Mouse (Mus musculus) kidney, embryonic 14.5 days (tissue): ENCODE measurements at regions not wholly inside any gene's neighbourhood (a gene's known extent, or its start where the extent isn't known, plus 50 kb on each side); places are given as distances from the start of the nearest gene placed in this dataset.
"Not testable (repeated sequence)": the region's sequence is repeated elsewhere in the genome, so short reads cannot be mapped to it uniquely, and the experiment has no call there.

Experiments
- ATAC-seq: fragments of 200-750 bp; cut with Nextera tagmentation; 2 replicates; pipeline ENCODE4 v1.8.0; 2017; ENCODE audit warnings: moderate number of reproducible peaks, mild to moderate bottlenecking, moderate TSS enrichment, moderate library complexity; ENCODE audit not compliant: low FRiP score, low TSS enrichment
- H3K27ac ChIP-seq: fragments of 300-500 bp; sonication (generic); 2 replicates; pipeline ENCODE4 v1.5.1; 2014; ENCODE audit warnings: low read depth, mild to moderate bottlenecking, low read length, moderate library complexity, mixed read lengths
- H3K27me3 ChIP-seq: fragments of 300-500 bp; sonication (generic); 2 replicates; pipeline ENCODE4 v1.6.1; 2014; ENCODE audit warnings: mild to moderate bottlenecking, low read length; ENCODE audit not compliant: control insufficient read depth, insufficient read depth
- H3K36me3 ChIP-seq: fragments of 300-500 bp; sonication (generic); 2 replicates; pipeline ENCODE4 v1.6.1; 2014; ENCODE audit warnings: low read length, mixed read lengths; ENCODE audit not compliant: control insufficient read depth, insufficient read depth
- H3K4me1 ChIP-seq: fragments of 300-500 bp; sonication (generic); 2 replicates; pipeline ENCODE4 v1.6.1; 2014; ENCODE audit warnings: low read length, mixed read lengths; ENCODE audit not compliant: control insufficient read depth, insufficient read depth
- H3K4me2 ChIP-seq: fragments of 300-500 bp; sonication (generic); replicated peaks from 2 replicates; pipeline ENCODE4 v1.6.1; 2014; ENCODE audit warnings: low read depth, mild to moderate bottlenecking, low read length
- H3K4me3 ChIP-seq: fragments of 300-500 bp; sonication (generic); 2 replicates; pipeline ENCODE4 v1.5.1; 2014; ENCODE audit warnings: mild to moderate bottlenecking, low read length
- H3K9ac ChIP-seq: fragments of 300-500 bp; sonication (generic); 2 replicates; pipeline ENCODE4 v1.6.1; 2014; ENCODE audit warnings: low read depth, mild to moderate bottlenecking, low read length, moderate library complexity
- H3K9me3 ChIP-seq: fragments of 300-500 bp; sonication (generic); 2 replicates; pipeline ENCODE4 v1.6.1; 2016; ENCODE audit warnings: low read length; ENCODE audit not compliant: control insufficient read depth
- WGBS: fragments of 180-500 bp; shearing (Covaris S2); extraction: QIAGEN DNeasy Blood & Tissue Kit; methylation state at CpG from one replicate; pipeline ENCODE4 v1.1.7; 2014; 5-methylcytosine and 5-hydroxymethylcytosine counted together

DNA sequence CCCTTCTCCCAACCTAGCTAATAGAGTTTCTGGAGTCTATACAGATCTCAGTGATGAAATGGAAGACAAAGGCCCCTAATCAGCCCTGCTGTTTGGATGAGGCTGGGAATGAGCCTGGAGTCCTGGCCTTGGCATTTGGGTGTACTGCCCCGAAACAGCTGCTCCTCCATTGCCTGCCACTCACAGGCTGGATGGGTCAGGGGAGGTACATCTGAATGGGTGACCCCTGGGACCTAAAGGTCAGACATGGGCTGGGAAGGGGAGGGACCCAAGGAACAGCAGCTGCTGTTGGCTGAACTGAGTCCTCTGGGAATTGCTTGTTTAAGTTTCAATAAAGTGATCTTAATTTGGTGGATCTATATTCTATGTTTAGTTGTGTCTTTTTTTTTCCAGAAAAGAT, 316.9 kb downstream of the Tox3 start:
- Histone ChIP-seq H3K9me3 (no peaks in the 10 kb centered on the region), H3K4me2 (no peak overlapping the region), H3K9ac (no peak overlapping the region), H3K27me3 (no peaks in the 10 kb centered on the region), H3K27ac (no peak overlapping the region), H3K4me1 (no peaks in the 10 kb centered on the region), H3K36me3 (no peaks in the 10 kb centered on the region), H3K4me3 (no peak overlapping the region)
- no peak for ATAC-seq
- WGBS = 46% methylated on average over 1 of the region's 1 CpGs

DNA sequence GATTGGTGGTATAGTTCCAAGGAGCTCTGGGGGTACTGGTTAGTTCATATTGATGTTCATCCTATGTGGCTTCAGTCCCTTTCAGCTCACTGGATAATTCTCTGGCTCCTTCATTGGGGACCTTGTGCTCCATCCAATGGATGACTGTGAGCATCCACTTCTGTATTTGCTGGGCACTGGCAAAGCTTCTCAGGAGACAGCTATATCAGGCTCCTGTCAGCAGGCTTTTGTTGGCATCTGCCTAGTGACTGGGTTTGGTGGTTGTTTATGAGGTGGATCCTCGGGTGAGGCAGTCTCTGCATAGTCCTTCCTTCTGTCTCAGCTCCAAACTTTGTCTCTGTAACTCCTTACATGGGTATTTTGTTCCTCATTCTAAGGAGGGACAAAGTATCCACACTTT, 330.2 kb downstream of the Tox3 start:
- H3K9me3 ChIP-seq, H3K9ac ChIP-seq, H3K4me2 ChIP-seq, H3K4me1 ChIP-seq, H3K36me3 ChIP-seq, H3K27me3 ChIP-seq, H3K27ac ChIP-seq, H3K4me3 ChIP-seq, ATAC-seq: not testable (repeated sequence)
- WGBS = 64% methylated on average over 1 of the region's 1 CpGs

DNA sequence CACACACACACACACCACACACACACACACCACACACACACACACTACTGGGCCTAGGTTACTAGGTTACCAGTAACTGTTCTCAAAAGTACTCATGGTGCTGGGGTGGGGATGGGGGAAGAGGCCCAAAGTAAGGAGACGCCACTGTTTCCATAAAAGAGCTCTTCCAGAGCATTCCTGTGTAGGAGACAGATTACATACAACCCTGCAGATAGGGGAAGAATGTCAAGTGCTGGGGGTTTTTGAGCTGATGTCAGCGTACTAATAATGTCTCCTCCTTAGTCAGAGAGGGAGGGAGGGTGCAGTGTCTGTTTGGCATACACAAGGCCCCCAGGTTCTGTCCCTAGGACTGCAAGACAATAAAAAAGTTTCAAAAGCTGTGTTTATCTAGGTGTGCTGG, 334.4 kb downstream of the Tox3 start:
- no peaks in the 10 kb centered on the region for H3K27me3 ChIP-seq
- no peak overlapping the region for H3K27ac ChIP-seq
- WGBS = 75% methylated on average over 2 of the region's 2 CpGs
- no peaks in the 10 kb centered on the region for H3K4me1 ChIP-seq
- no peak overlapping the region for H3K4me2 ChIP-seq
- no peak overlapping the region for H3K4me3 ChIP-seq
- no peak for ATAC-seq
- H3K36me3 ChIP-seq = no peaks in the 10 kb centered on the region
- H3K9ac ChIP-seq = no peak overlapping the region
- H3K9me3 ChIP-seq = no peaks in the 10 kb centered on the region

DNA sequence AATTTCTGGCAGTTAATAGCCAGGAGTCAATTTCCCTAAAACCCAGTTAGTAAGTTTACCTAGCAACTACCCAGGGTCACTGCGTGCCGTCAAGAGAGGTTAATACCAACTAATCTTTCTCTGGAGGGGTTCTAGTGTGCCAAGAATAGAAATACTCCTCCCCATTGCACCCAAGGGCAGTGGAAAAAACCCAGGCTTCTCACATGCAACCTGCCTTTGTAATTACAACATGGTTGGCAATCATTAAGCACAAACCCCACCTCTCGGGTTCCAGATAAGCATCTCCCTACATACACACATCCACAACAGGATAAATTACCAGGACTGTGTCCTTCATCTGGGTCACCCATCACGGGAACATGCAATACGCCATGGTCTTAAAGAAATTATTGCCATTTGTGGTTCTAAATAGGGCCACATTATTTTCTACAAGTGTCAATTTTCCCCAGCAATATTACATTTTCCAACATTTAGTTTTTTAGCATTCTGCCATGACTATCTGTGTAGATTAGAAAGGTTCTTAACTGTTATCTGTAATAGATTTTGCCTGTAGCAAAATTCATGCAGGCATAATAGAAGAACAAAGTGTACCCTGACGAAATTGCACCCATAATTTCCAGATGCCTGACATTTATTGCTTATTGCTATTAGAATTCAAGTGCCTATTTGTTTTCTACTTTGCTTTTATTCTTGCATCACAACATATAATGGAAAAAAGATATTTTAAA, 336.3 kb downstream of the Tox3 start:
- 64% methylated on average over 6 of the region's 6 CpGs for WGBS
- no peaks in the 10 kb centered on the region for H3K27me3 ChIP-seq
- no peak overlapping the region for H3K4me2 ChIP-seq
- no peaks in the 10 kb centered on the region for H3K4me1 ChIP-seq
- no peak overlapping the region for H3K9ac ChIP-seq
- H3K4me3 ChIP-seq = no peak overlapping the region
- no peaks in the 10 kb centered on the region for H3K9me3 ChIP-seq
- no peaks in the 10 kb centered on the region for H3K36me3 ChIP-seq
- no peak for ATAC-seq
- no peak overlapping the region for H3K27ac ChIP-seq

DNA sequence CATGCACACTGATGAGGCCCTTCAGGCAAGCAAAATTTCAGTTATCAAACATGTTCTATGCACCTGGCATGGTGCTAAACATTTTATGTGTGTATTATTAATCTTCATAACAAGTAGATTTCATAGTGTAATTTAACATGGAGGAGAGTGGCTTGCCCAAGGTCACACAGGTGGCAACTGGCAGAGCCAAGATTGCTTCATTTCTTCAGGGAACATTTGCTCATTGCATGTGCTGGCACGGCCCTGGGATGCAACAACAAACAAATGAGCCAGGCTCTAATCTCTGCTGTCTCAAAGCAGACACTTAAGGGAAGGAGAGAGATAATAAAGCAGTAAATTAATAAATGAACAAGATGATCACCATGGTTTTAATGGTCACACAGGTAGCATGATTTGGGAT, 338.7 kb downstream of the Tox3 start:
- Histone ChIP-seq H3K36me3 (no peaks in the 10 kb centered on the region), H3K27ac (no peak overlapping the region), H3K4me3 (no peak overlapping the region), H3K9me3 (no peaks in the 10 kb centered on the region), H3K4me1 (no peaks in the 10 kb centered on the region), H3K4me2 (no peak overlapping the region), H3K9ac (no peak overlapping the region), H3K27me3 (no peaks in the 10 kb centered on the region)
- WGBS = 74% methylated on average over 1 of the region's 1 CpGs
- no peak for ATAC-seq

DNA sequence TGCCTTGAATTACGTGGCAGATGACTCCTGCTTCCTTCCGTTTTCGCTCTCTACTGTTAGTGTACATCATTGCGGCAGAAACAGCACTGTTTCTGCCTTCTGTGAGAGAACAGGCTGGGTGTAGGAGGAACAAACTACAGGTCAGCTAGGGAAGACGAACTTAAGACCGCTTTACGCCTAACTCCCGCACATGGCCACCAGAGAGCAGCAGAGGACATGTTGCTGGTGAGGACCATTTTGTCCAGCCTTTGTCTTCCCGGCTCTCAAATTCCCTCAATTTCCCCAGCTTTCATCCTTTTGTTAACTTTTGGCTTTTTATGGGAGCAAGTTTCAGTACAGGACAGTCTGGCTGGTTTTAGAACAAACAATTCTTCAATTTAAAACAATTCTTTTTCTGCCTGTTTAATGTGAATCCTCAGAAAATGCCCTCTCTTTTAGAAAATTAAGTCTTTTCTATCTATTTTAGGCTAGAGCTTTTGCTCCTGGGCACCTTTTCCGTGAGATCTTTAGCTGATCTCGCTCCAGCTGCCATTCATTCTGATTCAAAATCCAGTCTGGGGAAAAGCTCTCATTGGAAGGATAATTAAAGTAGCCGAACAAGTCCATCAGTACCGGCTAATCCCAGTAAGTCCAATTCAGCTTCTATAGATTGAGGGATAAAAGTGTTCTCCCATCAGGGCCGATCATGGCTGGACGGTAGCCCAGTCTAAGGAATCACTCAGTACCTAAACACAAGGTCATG, 347.1 kb downstream of the Tox3 start:
- H3K36me3 ChIP-seq = no peaks in the 10 kb centered on the region
- H3K4me2 ChIP-seq = no peak overlapping the region
- no peak for ATAC-seq
- H3K27ac ChIP-seq = no peak overlapping the region
- H3K9me3 ChIP-seq = no peaks in the 10 kb centered on the region
- 45% methylated on average over 15 of the region's 15 CpGs for WGBS
- H3K4me1 ChIP-seq = no peaks in the 10 kb centered on the region
- H3K9ac ChIP-seq = no peak overlapping the region
- H3K27me3 ChIP-seq = no peaks in the 10 kb centered on the region
- H3K4me3 ChIP-seq = no peak overlapping the region

DNA sequence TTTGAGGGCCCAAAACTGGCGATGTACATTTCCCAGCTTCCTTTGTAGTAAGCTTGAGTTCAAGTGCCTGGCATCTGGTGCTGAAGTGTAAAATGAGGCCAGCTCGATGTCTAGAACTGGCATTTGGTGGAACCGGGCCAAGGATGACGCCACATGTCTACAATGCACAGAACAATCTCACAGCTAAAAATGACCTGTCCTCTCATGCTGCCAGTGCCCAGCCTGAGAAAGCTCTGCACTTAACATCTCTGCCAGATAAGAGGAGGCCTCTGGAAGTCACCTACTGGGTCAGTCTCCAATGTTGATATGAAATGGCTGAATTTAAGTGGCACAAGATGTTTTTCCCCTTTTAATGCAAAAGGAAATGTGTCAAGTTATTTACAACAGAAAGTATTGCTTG, 354.4 kb downstream of the Tox3 start:
- Histone ChIP-seq H3K4me3 (no peak overlapping the region), H3K4me2 (no peak overlapping the region), H3K4me1 (no peaks in the 10 kb centered on the region), H3K9ac (no peak overlapping the region), H3K9me3 (no peaks in the 10 kb centered on the region), H3K27me3 (no peaks in the 10 kb centered on the region), H3K27ac (no peak overlapping the region), H3K36me3 (no peaks in the 10 kb centered on the region)
- WGBS = 93% methylated on average over 4 of the region's 4 CpGs
- ATAC-seq = no peak

DNA sequence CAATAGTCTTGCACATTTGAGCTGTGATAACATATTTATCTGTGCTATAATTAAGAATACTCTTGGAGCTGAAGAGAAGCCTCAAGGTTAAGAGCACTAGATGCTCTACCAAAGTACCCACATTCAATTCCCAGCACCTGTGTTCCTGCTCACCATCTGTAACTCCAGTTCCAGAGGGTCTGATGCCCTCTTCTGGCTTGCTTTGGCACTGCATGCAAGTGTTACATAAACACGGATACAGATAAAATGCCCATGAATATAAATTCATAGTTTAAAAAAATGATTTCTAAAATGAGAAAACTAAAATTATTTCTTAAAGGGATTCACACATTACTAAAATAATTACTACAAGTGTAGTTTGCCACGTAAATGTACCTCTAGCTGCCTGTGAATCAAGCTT, 364.3 kb downstream of the Tox3 start:
- WGBS = 95% methylated on average over 2 of the region's 2 CpGs
- Histone ChIP-seq H3K4me2 (no peak overlapping the region), H3K4me3 (no peak overlapping the region), H3K27ac (no peak overlapping the region), H3K36me3 (no peaks in the 10 kb centered on the region), H3K9ac (no peak overlapping the region), H3K27me3 (no peaks in the 10 kb centered on the region), H3K4me1 (no peaks in the 10 kb centered on the region), H3K9me3 (no peaks in the 10 kb centered on the region)
- no peak for ATAC-seq

DNA sequence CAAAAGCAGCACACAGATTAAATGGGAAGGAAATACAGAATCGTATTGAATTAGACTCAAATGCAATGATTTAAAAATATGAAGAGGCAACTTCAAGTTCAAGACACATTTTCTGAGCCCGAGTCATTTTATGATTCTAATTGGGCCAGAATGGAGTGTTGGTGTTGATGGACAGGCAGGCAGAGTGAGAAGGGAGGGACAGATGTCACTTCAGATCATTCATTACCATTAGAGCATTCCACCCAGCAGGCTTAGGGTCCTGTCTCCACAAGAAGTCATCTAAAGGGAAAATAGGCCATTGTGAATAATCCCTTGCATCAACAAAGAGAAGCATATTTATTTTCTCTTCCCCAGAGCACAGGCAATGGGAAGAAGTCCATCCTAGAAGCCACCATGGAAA, 365.6 kb downstream of the Tox3 start:
- Histone ChIP-seq H3K27ac (no peak overlapping the region), H3K4me1 (no peaks in the 10 kb centered on the region), H3K4me2 (no peak overlapping the region), H3K27me3 (no peaks in the 10 kb centered on the region), H3K36me3 (no peaks in the 10 kb centered on the region), H3K4me3 (no peak overlapping the region), H3K9ac (no peak overlapping the region), H3K9me3 (no peaks in the 10 kb centered on the region)
- 80% methylated on average over 2 of the region's 2 CpGs for WGBS
- ATAC-seq = no peak
